Mouse (Mus musculus): Measurements from ENCODE around the gene Elavl4. TPM values are rescaled to one million over a fixed set of nuclear protein-coding genes. Genes with fewer than 3 reads are reported as not detected.

The Elavl4 gene
- total RNA-seq, 2 experiments from 2014 or later, result 52.5 to 58.0 TPM

GRCm38 (mm10) chr4:110290544-110291095 is 61.1 kb downstream of the Elavl4 start:
- Histone ChIP-seq H3K4me3 (peak overlapping the region; percentile 46; the same call in 1 of the 2 replicates), H3K27ac (peak overlapping the region; percentile 46; the same call in 1 of the 2 replicates)
- TF ChIP-seq CTCF (conservative IDR thresholded peaks at IDR 0.05), result peak; percentile 37
- no peak for DNase-seq (ENCODE audit: low spot score in 2 of 2)

GRCm38 (mm10) chr4:110290056-110290455 is 61.7 kb downstream of the Elavl4 start:
- TF ChIP-seq CTCF (conservative IDR thresholded peaks at IDR 0.05), result no peak
- no peak for DNase-seq (ENCODE audit: low spot score in 2 of 2)
- Histone ChIP-seq H3K27ac (peak overlapping the region; percentile 53; the same call in 1 of the 2 replicates), H3K4me3 (peak overlapping the region; percentile 46)

- TF ChIP-seq CTCF (conservative IDR thresholded peaks at IDR 0.05), result peak; percentile 14; the same call in 1 of the 2 replicates
- peak; percentile 39 to 78 for DNase-seq (ENCODE audit: low spot score in 2 of 2)
- Histone ChIP-seq H3K4me3 (peak overlapping the region; percentile 59), H3K27ac (peak overlapping the region; percentile 91)
Measured at GRCm38 (mm10) chr4:110287412-110288067, 64.2 kb downstream of the Elavl4 start.

- H3K27ac ChIP-seq, result peak overlapping the region; percentile 91
- peak overlapping the region; percentile 59 for H3K4me3 ChIP-seq
- no peak for DNase-seq (ENCODE audit: low spot score in 2 of 2)
- TF ChIP-seq CTCF (conservative IDR thresholded peaks at IDR 0.05), result no peak
Measured at GRCm38 (mm10) chr4:110286841-110287240, 64.9 kb downstream of the Elavl4 start.

DNA sequence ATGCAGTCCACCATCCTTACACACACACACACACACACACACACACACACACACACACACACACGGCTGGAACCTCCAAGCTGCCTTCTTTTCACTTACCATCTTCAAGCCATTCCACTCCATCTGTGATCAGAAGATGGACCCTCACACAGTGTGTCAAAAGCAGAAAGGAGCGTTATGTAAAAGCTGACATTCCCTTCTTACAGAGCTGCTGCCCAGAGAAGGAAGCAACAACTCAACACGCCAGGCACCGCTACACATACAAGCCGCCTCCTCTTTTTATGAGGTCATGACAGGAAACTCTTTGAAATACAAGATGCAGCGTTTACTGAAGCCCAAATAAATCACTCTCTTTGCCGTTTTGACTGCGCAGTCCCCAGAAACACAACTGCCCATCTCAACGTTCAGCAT is 65.3 kb downstream of the Elavl4 start:
- H3K4me3 ChIP-seq, result peak overlapping the region; percentile 59
- DNase-seq (ENCODE audit: low spot score in 2 of 2), result peak; percentile 15 to 26

DNA sequence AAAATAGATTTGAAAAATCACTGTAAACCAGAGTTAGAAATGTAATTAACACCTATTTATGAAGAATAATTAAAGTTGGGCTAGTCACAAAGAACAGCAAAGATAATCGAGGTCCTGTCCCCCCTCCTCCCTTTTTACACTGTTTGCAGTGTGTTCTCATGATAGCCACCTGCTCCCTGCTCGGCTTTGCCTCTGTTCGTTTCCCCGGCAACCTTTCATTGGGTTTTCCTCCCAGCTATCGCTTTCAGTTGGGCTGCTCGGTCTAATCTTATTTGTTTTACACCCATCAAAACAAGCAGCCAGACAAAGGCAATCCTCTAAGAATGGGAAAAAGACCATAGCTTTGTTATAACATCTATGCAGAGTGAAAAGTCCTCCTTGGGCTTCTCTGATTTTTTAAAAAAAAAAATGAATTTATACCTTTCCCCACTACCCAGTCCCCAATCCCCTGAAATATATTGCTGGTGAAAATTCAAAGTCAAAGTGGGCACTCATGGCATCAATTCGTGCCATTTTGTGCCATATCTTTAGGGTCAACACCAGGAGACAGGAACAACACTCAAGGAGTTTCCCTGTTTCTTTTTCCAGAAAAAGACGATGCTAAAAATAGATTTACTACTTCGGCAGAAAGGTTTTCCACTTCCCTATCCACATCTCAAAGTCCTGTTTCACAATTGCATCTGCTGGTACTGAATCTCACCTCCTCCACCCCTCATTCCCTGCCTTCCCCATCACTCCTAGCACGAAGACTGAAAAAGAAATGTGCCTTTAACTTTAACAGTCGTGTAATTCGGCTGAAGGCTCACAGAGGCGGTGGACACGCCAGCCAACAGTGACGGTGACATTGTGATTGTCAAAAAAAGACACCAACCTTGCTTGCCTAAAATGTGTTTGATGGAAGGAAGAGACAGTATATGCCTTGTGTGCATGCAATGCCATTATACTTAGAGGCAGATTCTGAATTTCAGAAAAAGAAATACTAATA is 66.1 kb downstream of the Elavl4 start:
- H3K27ac ChIP-seq, result peak overlapping the region; percentile 79
- TF ChIP-seq CTCF (conservative IDR thresholded peaks at IDR 0.05), result no peak
- DNase-seq (ENCODE audit: low spot score in 2 of 2), result peak; percentile 37 to 40
- peak overlapping the region; percentile 59 for H3K4me3 ChIP-seq

More for the DNA sequence above, 65.3 kb downstream of the Elavl4 start:
- peak overlapping the region; percentile 91 for H3K27ac ChIP-seq
- no peak for TF ChIP-seq CTCF (conservative IDR thresholded peaks at IDR 0.05)

- no peak for TF ChIP-seq CTCF (conservative IDR thresholded peaks at IDR 0.05)
- H3K27ac ChIP-seq, result 0 out of 2 replicates have a peak overlapping the region, but pooled peaks have one; percentile 25
- DNase-seq (ENCODE audit: low spot score in 2 of 2), result no peak
- peak overlapping the region; percentile 59 for H3K4me3 ChIP-seq
Measured at GRCm38 (mm10) chr4:110284446-110284845, 67.3 kb downstream of the Elavl4 start.

GRCm38 (mm10) chr4:110270046-110270445 is 81.7 kb downstream of the Elavl4 start:
- H3K27ac ChIP-seq, result no peak overlapping the region
- no peak for TF ChIP-seq CTCF (conservative IDR thresholded peaks at IDR 0.05)
- DNase-seq (ENCODE audit: low spot score in 2 of 2), result no peak
- no peak overlapping the region for H3K4me3 ChIP-seq

GRCm38 (mm10) chr4:110266804-110267575 is 84.7 kb downstream of the Elavl4 start:
- DNase-seq (ENCODE audit: low spot score in 2 of 2), result no peak
- no peak overlapping the region for H3K4me3 ChIP-seq
- TF ChIP-seq CTCF (conservative IDR thresholded peaks at IDR 0.05), result no peak
- no peak overlapping the region for H3K27ac ChIP-seq

- Histone ChIP-seq H3K4me3 (no peak overlapping the region), H3K27ac (0 out of 2 replicates have a peak overlapping the region, but pooled peaks have one; percentile 21)
- TF ChIP-seq CTCF (conservative IDR thresholded peaks at IDR 0.05), result no peak
- no peak for DNase-seq (ENCODE audit: low spot score in 2 of 2)
Measured at GRCm38 (mm10) chr4:110264345-110264943, 87.3 kb downstream of the Elavl4 start.

DNA sequence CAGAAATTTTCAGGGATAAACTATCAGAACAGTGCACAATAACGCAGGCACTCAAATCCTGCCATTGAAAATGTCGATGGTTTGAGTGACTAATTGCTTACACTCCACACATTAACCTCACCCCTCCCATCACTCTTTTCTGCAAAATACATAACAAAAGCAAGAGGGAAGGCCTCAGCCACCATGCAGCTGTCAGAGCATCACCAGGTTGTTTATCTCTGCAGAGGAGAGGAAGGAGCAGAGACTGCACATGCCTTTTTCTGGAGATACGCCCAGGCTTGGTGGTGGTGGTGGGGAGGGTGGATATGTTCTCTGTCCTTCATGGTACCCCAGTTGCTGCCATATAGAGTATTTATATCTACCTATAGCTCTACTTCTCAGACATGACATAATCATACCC is 94.3 kb downstream of the Elavl4 start:
- no peak for TF ChIP-seq CTCF (conservative IDR thresholded peaks at IDR 0.05)
- Histone ChIP-seq H3K27ac (no peak overlapping the region), H3K4me3 (no peak overlapping the region)
- no peak for DNase-seq (ENCODE audit: low spot score in 2 of 2)

- TF ChIP-seq CTCF (conservative IDR thresholded peaks at IDR 0.05), result no peak
- no peak overlapping the region for H3K4me3 ChIP-seq
- no peak for DNase-seq (ENCODE audit: low spot score in 2 of 2)
- no peak overlapping the region for H3K27ac ChIP-seq
Measured at GRCm38 (mm10) chr4:110255617-110256016, 96.1 kb downstream of the Elavl4 start.

Data from layer of hippocampus, adult 2 months (tissue).